Mouse (Mus musculus): Measurements from ENCODE around the gene Cldn34b1. TPM values are rescaled to one million over a fixed set of nuclear protein-coding genes. Genes with fewer than 3 reads are reported as not detected.
"Not testable (repeated sequence)": the region's sequence is repeated elsewhere in the genome, so short reads cannot be mapped to it uniquely, and the experiment has no call there.

The Cldn34b1 gene
- not detected in 2 replicates for polyA plus RNA-seq (2016; fragmentation: Nextera tagmentation; extraction: Ambion mirVana)

- not testable (repeated sequence) for H3K9me3 ChIP-seq; H3K4me3 ChIP-seq; H3K4me2 ChIP-seq (replicated peaks); H3K9ac ChIP-seq; H3K36me3 ChIP-seq; H3K27me3 ChIP-seq; H3K27ac ChIP-seq; ATAC-seq (ENCODE audit: insufficient number of reproducible peaks, insufficient read depth, low FRiP score, low TSS enrichment); H3K4me1 ChIP-seq
- WGBS, result 85% methylated on average over 3 of the region's 3 CpGs
Observed at GRCm38 (mm10) chrX:154890167-154890566, at the start of gene Cldn34b1. Cldn34b1 (minus strand) TSS chrX:154890267.

GRCm38 (mm10) chrX:154935887-154936286 is 45.8 kb upstream of the Cldn34b1 start, which contains the start of gene Magea6:
Magea6 (minus strand) TSS chrX:154935987.
- ATAC-seq (ENCODE audit: insufficient number of reproducible peaks, insufficient read depth, low FRiP score, low TSS enrichment); H3K36me3 ChIP-seq; H3K4me1 ChIP-seq; H3K27me3 ChIP-seq; H3K9ac ChIP-seq; H3K27ac ChIP-seq; H3K4me3 ChIP-seq; H3K9me3 ChIP-seq; H3K4me2 ChIP-seq (replicated peaks): not testable (repeated sequence)
- 60% methylated on average over 1 of the region's 1 CpGs for WGBS

Other genes with a start within 250 kb of the Cldn34b1 start
- gene Magea6, start 45.7 kb upstream of the Cldn34b1 start, polyA plus RNA-seq (2016; fragmentation: Nextera tagmentation; extraction: Ambion mirVana), result not detected in 2 replicates
- not detected in 2 replicates for gene Magea3, start 59.2 kb upstream of the Cldn34b1 start, polyA plus RNA-seq (2016; fragmentation: Nextera tagmentation; extraction: Ambion mirVana)
- not detected in 2 replicates for gene Magea8, start 105.6 kb upstream of the Cldn34b1 start, polyA plus RNA-seq (2016; fragmentation: Nextera tagmentation; extraction: Ambion mirVana)
- not detected in 2 replicates for gene Magea5, start 172.9 kb upstream of the Cldn34b1 start, polyA plus RNA-seq (2016; fragmentation: Nextera tagmentation; extraction: Ambion mirVana)
- not detected in 2 replicates for gene Magea1, start 199.5 kb upstream of the Cldn34b1 start, polyA plus RNA-seq (2016; fragmentation: Nextera tagmentation; extraction: Ambion mirVana)
- not detected in 2 replicates for gene Magea2, start 203.4 kb upstream of the Cldn34b1 start, polyA plus RNA-seq (2016; fragmentation: Nextera tagmentation; extraction: Ambion mirVana)
- not detected in 2 replicates for gene Cldn34b2, start 238.1 kb upstream of the Cldn34b1 start, polyA plus RNA-seq (2016; fragmentation: Nextera tagmentation; extraction: Ambion mirVana)